Mouse (Mus musculus): Measurements from ENCODE around the gene Dhx32. TPM values are rescaled to one million over a fixed set of nuclear protein-coding genes. Genes with fewer than 3 reads are reported as not detected.

The Dhx32 gene
- polyA plus RNA-seq, 1 experiment = 25.3 TPM

DNA sequence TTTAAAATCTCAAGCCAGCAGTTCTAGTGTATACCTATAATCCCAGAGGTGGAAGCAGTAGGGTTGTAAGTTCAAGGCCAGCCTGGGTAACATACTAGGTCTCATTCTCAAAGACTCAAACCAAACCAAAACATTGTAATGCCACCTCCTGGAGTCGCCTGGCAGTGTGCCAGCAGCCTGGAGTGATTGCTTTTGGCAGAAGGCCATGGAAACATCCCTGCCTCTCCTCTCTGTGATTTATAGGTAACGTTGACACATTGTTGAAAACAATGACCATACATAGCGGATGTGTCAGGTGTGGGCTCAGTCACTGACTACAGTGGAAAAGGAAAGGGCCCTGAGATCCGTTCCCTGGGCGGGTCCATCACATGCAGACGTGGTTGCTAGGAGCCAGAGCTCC, 19.3 kb upstream of the Dhx32 start:
- TF ChIP-seq POLR2A (IDR thresholded peaks at IDR 0.05; ENCODE audit: borderline replicate concordance, insufficient read depth, low read length) (no peak), CTCF (IDR thresholded peaks at IDR 0.05; ENCODE audit: borderline replicate concordance, insufficient read depth, low read depth, low read length) (no peak)
- Histone ChIP-seq H3K4me1 (ENCODE audit: control insufficient read depth, insufficient read depth, low read length) (no peaks in the 10 kb centered on the region), H3K4me3 (replicated peaks; ENCODE audit: insufficient read depth, low read depth, low read length) (no peak overlapping the region), H3K27ac (ENCODE audit: insufficient read depth, low read length) (no peak overlapping the region), H3K27me3 (ENCODE audit: control insufficient read depth, insufficient read depth, low read length) (no peaks in the 10 kb centered on the region)
- WGBS = 44% methylated on average over 6 of the region's 6 CpGs
- no peak for DNase-seq

DNA sequence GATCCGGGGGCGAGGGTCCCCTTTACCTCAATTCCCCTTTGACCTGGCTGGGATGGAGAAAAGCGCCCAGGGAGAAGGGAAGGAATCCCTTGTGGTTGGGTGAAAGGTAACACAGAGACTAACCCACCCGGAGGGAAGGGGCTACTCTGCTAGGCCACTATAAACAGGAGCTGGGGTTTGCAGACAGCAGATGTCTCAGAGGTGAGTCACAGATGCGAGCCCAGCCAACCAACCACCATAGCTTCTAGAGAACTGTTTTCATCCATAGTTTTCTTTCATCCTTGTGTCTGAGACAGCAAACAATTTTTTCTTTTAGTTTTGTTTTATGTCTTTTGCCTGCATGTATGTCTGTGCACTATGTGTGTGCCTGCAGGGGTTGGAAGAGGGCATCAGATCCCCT, 17.4 kb upstream of the Dhx32 start:
- H3K4me3 ChIP-seq (replicated peaks; ENCODE audit: insufficient read depth, low read depth, low read length) = no peak overlapping the region
- no peak for DNase-seq
- WGBS = 87% methylated on average over 5 of the region's 5 CpGs
- H3K4me1 ChIP-seq (ENCODE audit: control insufficient read depth, insufficient read depth, low read length) = no peaks in the 10 kb centered on the region; the same call in 1 of the 2 replicates
- TF ChIP-seq CTCF (IDR thresholded peaks at IDR 0.05; ENCODE audit: borderline replicate concordance, insufficient read depth, low read depth, low read length) = no peak
- no peak for TF ChIP-seq POLR2A (IDR thresholded peaks at IDR 0.05; ENCODE audit: borderline replicate concordance, insufficient read depth, low read length)
- H3K27ac ChIP-seq (ENCODE audit: insufficient read depth, low read length) = no peak overlapping the region
- H3K27me3 ChIP-seq (ENCODE audit: control insufficient read depth, insufficient read depth, low read length) = no peaks in the 10 kb centered on the region

DNA sequence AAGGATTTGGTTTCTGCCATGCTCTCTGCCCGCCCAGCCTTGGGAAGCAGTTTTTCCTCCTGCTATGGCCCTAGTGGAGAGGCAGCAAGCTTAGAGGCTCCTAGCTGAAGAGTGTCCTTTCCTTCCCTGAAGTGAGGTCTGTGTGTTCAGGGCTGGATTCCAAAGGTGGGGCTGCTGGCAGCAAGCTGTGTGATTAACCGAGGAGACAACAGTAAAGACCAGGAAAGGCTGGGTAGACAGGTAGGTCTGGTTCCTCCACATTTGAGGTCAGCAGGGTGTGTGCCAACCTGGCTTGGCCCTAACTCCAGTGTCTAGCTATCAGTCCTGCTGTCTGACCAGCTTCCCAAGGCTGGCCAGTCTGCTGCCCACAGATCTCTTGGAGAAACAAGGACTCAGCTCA, 12.2 kb upstream of the Dhx32 start:
- peaks cover 24% of the 10 kb centered on the region for H3K4me1 ChIP-seq (ENCODE audit: control insufficient read depth, insufficient read depth, low read length)
- no peaks in the 10 kb centered on the region for H3K27me3 ChIP-seq (ENCODE audit: control insufficient read depth, insufficient read depth, low read length)
- WGBS = 60% methylated on average over 2 of the region's 2 CpGs
- no peak overlapping the region for H3K27ac ChIP-seq (ENCODE audit: insufficient read depth, low read length)
- TF ChIP-seq POLR2A (IDR thresholded peaks at IDR 0.05; ENCODE audit: borderline replicate concordance, insufficient read depth, low read length) (no peak), CTCF (IDR thresholded peaks at IDR 0.05; ENCODE audit: borderline replicate concordance, insufficient read depth, low read depth, low read length) (no peak)
- DNase-seq = peak; percentile 20 to 41
- no peak overlapping the region for H3K4me3 ChIP-seq (replicated peaks; ENCODE audit: insufficient read depth, low read depth, low read length)

DNA sequence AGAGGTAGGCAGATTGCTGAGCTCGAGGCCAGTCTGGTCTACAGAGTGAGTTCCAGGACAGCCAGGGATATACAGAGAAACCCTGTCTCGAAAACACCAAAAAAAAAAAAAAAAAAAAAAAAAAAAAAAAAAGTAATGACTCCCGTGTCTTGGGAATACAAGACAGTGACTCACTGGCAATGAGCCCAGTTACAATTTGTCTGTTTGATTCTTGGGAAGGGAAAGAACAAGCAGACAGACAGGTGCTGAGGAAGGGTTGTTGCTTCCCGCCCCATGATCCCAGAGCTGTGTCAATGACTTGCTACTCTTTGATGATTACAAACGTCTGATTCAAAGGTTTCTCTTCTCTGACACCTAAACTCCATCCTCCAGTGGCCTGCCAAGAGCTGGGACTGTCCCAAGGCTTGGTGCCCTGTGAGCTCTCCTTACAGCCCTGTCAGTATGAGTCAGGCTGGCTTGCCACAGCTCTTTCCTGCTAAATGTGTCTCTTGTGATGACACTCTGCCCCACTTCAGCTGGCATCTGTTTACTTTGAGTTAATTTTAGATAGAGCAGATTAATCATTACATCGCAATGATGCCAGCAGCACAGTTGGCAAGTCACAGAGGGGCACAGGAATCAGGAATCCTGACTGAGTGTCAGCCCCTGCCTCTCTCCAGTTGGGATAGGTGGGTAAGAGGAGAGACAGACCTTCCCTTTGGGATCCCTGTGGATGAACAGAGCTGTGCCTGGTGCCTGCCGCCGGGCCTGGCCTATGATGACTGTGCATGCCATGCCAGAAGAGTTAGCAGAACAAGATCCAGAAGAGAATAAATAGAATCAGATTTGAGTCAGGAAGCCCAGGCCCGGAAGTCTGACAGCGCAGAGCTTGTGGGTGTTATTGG, 11.0 kb upstream of the Dhx32 start:
- Histone ChIP-seq H3K4me1 (ENCODE audit: control insufficient read depth, insufficient read depth, low read length) (peaks cover 24% of the 10 kb centered on the region), H3K27ac (ENCODE audit: insufficient read depth, low read length) (peak overlapping the region; percentile 51), H3K4me3 (replicated peaks; ENCODE audit: insufficient read depth, low read depth, low read length) (no peak overlapping the region), H3K27me3 (ENCODE audit: control insufficient read depth, insufficient read depth, low read length) (no peaks in the 10 kb centered on the region)
- DNase-seq = peak; percentile 75 to 89
- TF ChIP-seq CTCF (IDR thresholded peaks at IDR 0.05; ENCODE audit: borderline replicate concordance, insufficient read depth, low read depth, low read length) (no peak), POLR2A (IDR thresholded peaks at IDR 0.05; ENCODE audit: borderline replicate concordance, insufficient read depth, low read length) (no peak)
- 14% methylated on average over 10 of the region's 10 CpGs for whole genome bisulfite sequencing

DNA sequence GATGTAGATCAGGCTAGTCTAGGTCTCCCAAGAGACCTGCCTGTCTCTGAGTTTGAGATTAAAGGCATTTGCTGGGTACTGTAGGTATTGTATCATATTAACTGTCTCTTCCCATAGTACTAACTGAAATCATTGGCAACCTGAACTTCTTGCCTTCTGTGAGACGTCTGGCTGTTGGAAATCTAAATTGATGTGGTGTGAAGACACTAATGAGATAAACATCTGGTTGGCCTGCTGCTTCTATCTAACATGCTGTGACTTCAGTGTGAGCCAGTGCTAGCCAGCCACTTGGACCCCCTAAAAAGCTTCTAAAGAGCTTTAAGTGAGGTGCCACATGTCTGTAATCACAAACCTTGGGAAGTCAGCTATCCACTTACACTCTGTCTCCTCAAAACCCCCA, 10.2 kb upstream of the Dhx32 start:
- WGBS = 59% methylated on average over 1 of the region's 1 CpGs
- TF ChIP-seq POLR2A (IDR thresholded peaks at IDR 0.05; ENCODE audit: borderline replicate concordance, insufficient read depth, low read length) (no peak), CTCF (IDR thresholded peaks at IDR 0.05; ENCODE audit: borderline replicate concordance, insufficient read depth, low read depth, low read length) (no peak)
- H3K4me3 ChIP-seq (replicated peaks; ENCODE audit: insufficient read depth, low read depth, low read length) = no peak overlapping the region
- H3K27ac ChIP-seq (ENCODE audit: insufficient read depth, low read length) = no peak overlapping the region
- DNase-seq = no peak
- no peaks in the 10 kb centered on the region for H3K27me3 ChIP-seq (ENCODE audit: control insufficient read depth, insufficient read depth, low read length)
- H3K4me1 ChIP-seq (ENCODE audit: control insufficient read depth, insufficient read depth, low read length) = peaks cover 24% of the 10 kb centered on the region

DNA sequence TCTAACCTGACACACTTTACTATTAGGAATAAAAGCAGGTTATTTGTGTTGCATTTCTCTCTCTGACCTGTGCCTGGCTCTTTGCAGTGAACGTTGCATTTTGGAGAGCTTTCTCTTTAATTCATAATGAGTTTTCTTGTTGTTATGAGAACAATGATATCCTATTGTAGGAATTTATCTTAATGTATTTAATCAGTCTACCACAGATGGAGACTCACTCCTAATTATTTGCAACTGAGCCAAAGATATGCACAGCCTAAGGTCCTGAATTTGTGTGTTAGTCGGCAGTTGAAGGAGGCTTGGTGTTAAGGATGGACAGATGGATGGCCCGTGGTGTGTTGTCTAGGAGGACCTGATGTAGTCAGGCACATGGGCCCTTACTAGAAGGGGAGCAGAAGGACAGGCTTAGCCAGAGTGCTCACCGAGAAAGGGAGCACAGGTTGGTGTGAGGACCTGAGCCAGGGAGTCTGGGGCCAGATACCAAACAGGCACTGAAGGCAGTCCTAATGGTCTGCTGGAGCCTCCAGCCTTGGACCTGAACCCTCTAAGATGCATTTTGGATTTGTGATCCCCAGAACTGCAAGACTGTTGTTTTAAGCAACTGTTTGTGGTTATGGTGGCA, 8.2 kb upstream of the Dhx32 start:
- no peak overlapping the region for H3K4me3 ChIP-seq (replicated peaks; ENCODE audit: insufficient read depth, low read depth, low read length)
- no peak for DNase-seq
- no peaks in the 10 kb centered on the region for H3K27me3 ChIP-seq (ENCODE audit: control insufficient read depth, insufficient read depth, low read length)
- no peak for TF ChIP-seq CTCF (IDR thresholded peaks at IDR 0.05; ENCODE audit: borderline replicate concordance, insufficient read depth, low read depth, low read length)
- TF ChIP-seq POLR2A (IDR thresholded peaks at IDR 0.05; ENCODE audit: borderline replicate concordance, insufficient read depth, low read length) = no peak
- no peak overlapping the region for H3K27ac ChIP-seq (ENCODE audit: insufficient read depth, low read length)
- 59% methylated on average over 4 of the region's 4 CpGs for WGBS
- peaks cover 24% of the 10 kb centered on the region for H3K4me1 ChIP-seq (ENCODE audit: control insufficient read depth, insufficient read depth, low read length)

DNA sequence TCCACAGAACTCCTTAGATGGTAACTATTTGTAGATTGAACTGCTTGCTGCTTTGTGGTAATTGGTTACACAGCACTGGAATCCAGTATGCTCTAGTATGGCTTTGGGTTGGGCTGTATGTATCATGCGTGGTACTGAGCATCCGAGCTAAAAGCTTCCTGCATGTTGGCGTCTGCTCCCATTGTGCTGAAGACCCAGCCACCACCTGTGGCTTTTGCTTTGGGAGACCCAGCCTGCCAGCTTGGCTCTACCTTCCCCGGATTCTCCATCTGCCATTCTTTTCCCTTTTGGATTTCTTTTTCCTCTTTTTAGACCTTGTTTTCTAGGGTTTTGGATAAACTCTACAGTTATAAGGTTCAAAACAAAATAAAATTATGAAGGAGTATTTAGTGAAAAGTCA, 7.6 kb upstream of the Dhx32 start:
- H3K4me3 ChIP-seq (replicated peaks; ENCODE audit: insufficient read depth, low read depth, low read length) = no peak overlapping the region
- no peak overlapping the region for H3K27ac ChIP-seq (ENCODE audit: insufficient read depth, low read length)
- H3K27me3 ChIP-seq (ENCODE audit: control insufficient read depth, insufficient read depth, low read length) = no peaks in the 10 kb centered on the region
- peaks cover 24% of the 10 kb centered on the region for H3K4me1 ChIP-seq (ENCODE audit: control insufficient read depth, insufficient read depth, low read length)
- TF ChIP-seq POLR2A (IDR thresholded peaks at IDR 0.05; ENCODE audit: borderline replicate concordance, insufficient read depth, low read length) (no peak), CTCF (IDR thresholded peaks at IDR 0.05; ENCODE audit: borderline replicate concordance, insufficient read depth, low read depth, low read length) (no peak)
- 29% methylated on average over 4 of the region's 4 CpGs for WGBS
- DNase-seq = no peak

DNA sequence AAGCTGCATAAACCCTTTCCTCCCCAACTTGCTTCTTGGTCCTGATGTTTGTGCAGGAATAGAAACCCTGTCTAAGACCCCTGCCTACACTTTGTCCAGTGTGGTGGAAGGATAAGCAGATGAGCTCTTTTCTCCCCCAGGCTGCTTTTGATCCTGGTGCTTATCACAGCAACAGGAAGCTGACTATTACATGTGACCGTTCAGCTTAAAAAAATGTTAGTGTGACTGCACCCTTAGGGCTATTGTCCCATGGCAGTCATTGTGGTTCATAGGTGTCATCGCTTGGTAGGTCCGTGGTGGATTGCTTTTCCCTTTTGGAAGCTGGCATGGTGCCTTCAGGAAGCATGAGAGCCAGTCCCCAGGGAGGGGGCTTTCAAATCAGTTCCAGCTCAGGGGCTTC, 5.6 kb upstream of the Dhx32 start:
- Histone ChIP-seq H3K4me1 (ENCODE audit: control insufficient read depth, insufficient read depth, low read length) (peaks cover 6% of the 10 kb centered on the region; the same call in 1 of the 2 replicates), H3K27ac (ENCODE audit: insufficient read depth, low read length) (no peak overlapping the region), H3K4me3 (replicated peaks; ENCODE audit: insufficient read depth, low read depth, low read length) (no peak overlapping the region), H3K27me3 (ENCODE audit: control insufficient read depth, insufficient read depth, low read length) (no peaks in the 10 kb centered on the region)
- no peak for DNase-seq
- 71% methylated on average over 3 of the region's 3 CpGs for WGBS
- TF ChIP-seq CTCF (IDR thresholded peaks at IDR 0.05; ENCODE audit: borderline replicate concordance, insufficient read depth, low read depth, low read length) (no peak), POLR2A (IDR thresholded peaks at IDR 0.05; ENCODE audit: borderline replicate concordance, insufficient read depth, low read length) (no peak)
